Mouse (Mus musculus) cerebellum, adult 2 months (tissue): ENCODE results near the gene Pdlim7.

Experiments
- CTCF ChIP-seq: fragments of 200-500 bp; IDR thresholded peaks from 2 replicates; pipeline ENCODE4 v1.5.1; 2011; ENCODE audit warnings: low read depth, mild to moderate bottlenecking, control low read depth, low read length, moderate library complexity, borderline replicate concordance; ENCODE audit not compliant: insufficient read depth
- POLR2A ChIP-seq: fragments of 200-500 bp; IDR thresholded peaks from 2 replicates; pipeline ENCODE4 v1.6.1; 2011; ENCODE audit warnings: low read length, control low read depth, borderline replicate concordance; ENCODE audit not compliant: insufficient read depth

- TF ChIP-seq CTCF (no peak), POLR2A (no peak)
Measured at GRCm38 (mm10) chr13:55511492-55511861, 2.0 kb downstream of the Pdlim7 start.
